Mouse (Mus musculus) thymus, postnatal 4 days (tissue): ENCODE results near the gene Gm36245.
"Not testable (repeated sequence)": the region's sequence is repeated elsewhere in the genome, so short reads cannot be mapped to it uniquely, and the experiment has no call there.

Experiments
- DNase-seq: peaks from one replicate; pipeline ENCODE4 v3.0.0; 2021

Gene Gm36245

GRCm38 (mm10) chr15:77598958-77599357, at the start of gene Gm36245:
Gene Gm36245, plus strand, starts transcription at chr15:77599258.
- DNase-seq: no peak

GRCm38 (mm10) chr15:77561792-77562191, 37.3 kb upstream of the Gm36245 start, which contains the start of gene 1700025B11Rik:
Gene 1700025B11Rik, minus strand, starts transcription at chr15:77561892.
- DNase-seq: no peak

- no peak for DNase-seq
These were observed 35.8 kb upstream of the Gm36245 start for GRCm38 (mm10) chr15:77563219-77563618.

GRCm38 (mm10) chr15:77578801-77579200, 20.3 kb upstream of the Gm36245 start:
- no peak for DNase-seq

- no peak for DNase-seq
These were observed 19.7 kb upstream of the Gm36245 start for GRCm38 (mm10) chr15:77579311-77579710.

GRCm38 (mm10) chr15:77581681-77582080, 17.4 kb upstream of the Gm36245 start:
- DNase-seq: no peak

GRCm38 (mm10) chr15:77587026-77587425, 12.0 kb upstream of the Gm36245 start:
- no peak for DNase-seq

- no peak for DNase-seq
These were observed 10.1 kb upstream of the Gm36245 start for GRCm38 (mm10) chr15:77588981-77589380.

- DNase-seq: no peak
These were observed 8.2 kb upstream of the Gm36245 start for GRCm38 (mm10) chr15:77590881-77591280.

GRCm38 (mm10) chr15:77593557-77593956, 5.5 kb upstream of the Gm36245 start:
- no peak for DNase-seq

- DNase-seq: no peak
These were observed 3.1 kb upstream of the Gm36245 start, which contains the start of gene Apol10b for GRCm38 (mm10) chr15:77595961-77596360. Gene Apol10b, minus strand, starts transcription at chr15:77596125.

GRCm38 (mm10) chr15:77598429-77598828, 629 bp upstream of the Gm36245 start:
- no peak for DNase-seq

GRCm38 (mm10) chr15:77606069-77606468, 7.0 kb downstream of the Gm36245 start:
- no peak for DNase-seq

- no peak for DNase-seq
These were observed 25.7 kb downstream of the Gm36245 start for GRCm38 (mm10) chr15:77624710-77625109.

GRCm38 (mm10) chr15:77626471-77626870, 27.4 kb downstream of the Gm36245 start:
- DNase-seq: not testable (repeated sequence)

- not testable (repeated sequence) for DNase-seq
These were observed 29.6 kb downstream of the Gm36245 start for GRCm38 (mm10) chr15:77628647-77629046.

- DNase-seq: not testable (repeated sequence)
These were observed 30.8 kb downstream of the Gm36245 start for GRCm38 (mm10) chr15:77629822-77630221.

GRCm38 (mm10) chr15:77643176-77643575, 44.1 kb downstream of the Gm36245 start, which contains the start of gene Apol11b:
Gene Apol11b, minus strand, starts transcription at chr15:77643286.
- not testable (repeated sequence) for DNase-seq

GRCm38 (mm10) chr15:77651143-77651542, 52.1 kb downstream of the Gm36245 start:
- DNase-seq: not testable (repeated sequence)
